Mouse (Mus musculus): ENCODE results near the gene Sparcl1. TPM values are rescaled to one million over a fixed set of nuclear protein-coding genes. Genes with fewer than 3 reads are reported as not detected.

Sparcl1 gene
- polyA plus RNA-seq, 1 experiment from 2014 or later = 18.2 TPM

- peaks cover 17% of the 10 kb centered on the region for H3K36me3 ChIP-seq (ENCODE audit: control insufficient read depth, insufficient read depth, low read length)
- no peak overlapping the region for H3K4me2 ChIP-seq
- no peak overlapping the region for H3K9ac ChIP-seq (ENCODE audit: low read depth, low read length)
- H3K9me3 ChIP-seq (replicated peaks; ENCODE audit: control insufficient read depth, low read length) = no peaks in the 10 kb centered on the region
- H3K27me3 ChIP-seq (ENCODE audit: control insufficient read depth, insufficient read depth, low read length) = no peaks in the 10 kb centered on the region
- ATAC-seq (replicated peaks; ENCODE audit: insufficient number of reproducible peaks, low FRiP score, low TSS enrichment) = no peak
- H3K4me1 ChIP-seq (ENCODE audit: control insufficient read depth, insufficient read depth, low read length) = no peaks in the 10 kb centered on the region
- no peak overlapping the region for H3K27ac ChIP-seq (ENCODE audit: low read depth, low read length)
- no peak overlapping the region for H3K4me3 ChIP-seq (ENCODE audit: low read depth, low read length)
- 90% methylated on average over 11 of the region's 11 CpGs for WGBS (ENCODE audit: insufficient replicate concordance)
Measured at GRCm38 (mm10) chr5:104062773-104063551, 50.6 kb downstream of the Sparcl1 start.

DNA sequence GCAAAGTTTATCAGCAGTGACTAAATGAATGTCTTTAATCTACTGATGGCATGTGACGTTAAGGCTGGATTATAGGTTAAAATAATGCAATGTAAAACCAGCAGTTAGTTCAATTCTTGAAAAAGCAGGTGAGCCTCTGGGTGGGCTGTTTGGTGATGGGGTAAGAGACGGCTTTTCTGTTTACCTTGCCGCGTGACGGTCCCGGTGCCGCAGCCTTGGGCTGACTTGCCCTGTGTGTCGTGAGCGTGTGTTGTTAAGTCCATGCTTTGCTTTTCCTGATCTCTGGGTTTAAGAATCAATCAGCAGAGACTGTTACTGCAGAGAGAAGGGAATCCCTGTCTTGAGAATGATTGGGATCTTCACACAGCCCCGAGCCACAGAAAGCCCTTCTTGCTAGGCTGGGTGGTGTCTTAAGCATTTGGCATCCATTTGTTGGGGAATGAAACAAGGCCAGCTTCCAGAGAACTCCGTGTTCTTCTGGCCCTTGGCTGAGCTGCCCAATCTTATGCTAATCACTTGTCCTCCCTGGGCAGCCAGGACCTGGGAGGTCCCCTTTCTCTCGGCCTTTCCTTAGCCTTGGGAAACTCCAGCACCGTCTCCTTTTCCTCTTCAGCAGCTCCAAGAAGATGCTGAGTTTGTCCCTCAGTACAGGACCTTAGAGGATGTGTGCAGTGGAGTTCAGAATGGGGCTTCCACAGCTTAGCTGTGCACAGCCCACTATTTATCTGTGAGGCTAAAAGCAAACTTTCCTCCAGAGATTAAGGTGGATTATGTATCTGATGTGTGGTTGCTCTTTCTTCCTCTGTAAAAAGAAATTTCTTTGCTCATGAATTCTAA, 51.4 kb downstream of the Sparcl1 start:
- Histone ChIP-seq H3K4me2 (no peak overlapping the region), H3K36me3 (ENCODE audit: control insufficient read depth, insufficient read depth, low read length) (peaks cover 17% of the 10 kb centered on the region), H3K4me1 (ENCODE audit: control insufficient read depth, insufficient read depth, low read length) (no peaks in the 10 kb centered on the region), H3K27ac (ENCODE audit: low read depth, low read length) (no peak overlapping the region), H3K4me3 (ENCODE audit: low read depth, low read length) (no peak overlapping the region), H3K27me3 (ENCODE audit: control insufficient read depth, insufficient read depth, low read length) (no peaks in the 10 kb centered on the region), H3K9ac (ENCODE audit: low read depth, low read length) (no peak overlapping the region), H3K9me3 (replicated peaks; ENCODE audit: control insufficient read depth, low read length) (no peaks in the 10 kb centered on the region)
- WGBS (ENCODE audit: insufficient replicate concordance) = 85% methylated on average over 13 of the region's 13 CpGs
- no peak for ATAC-seq (replicated peaks; ENCODE audit: insufficient number of reproducible peaks, low FRiP score, low TSS enrichment)

GRCm38 (mm10) chr5:104060429-104060828, 53.1 kb downstream of the Sparcl1 start:
- WGBS (ENCODE audit: insufficient replicate concordance) = 94% methylated on average over 5 of the region's 5 CpGs
- Histone ChIP-seq H3K9ac (ENCODE audit: low read depth, low read length) (no peak overlapping the region), H3K4me1 (ENCODE audit: control insufficient read depth, insufficient read depth, low read length) (no peaks in the 10 kb centered on the region), H3K27ac (ENCODE audit: low read depth, low read length) (no peak overlapping the region), H3K9me3 (replicated peaks; ENCODE audit: control insufficient read depth, low read length) (no peaks in the 10 kb centered on the region), H3K27me3 (ENCODE audit: control insufficient read depth, insufficient read depth, low read length) (no peaks in the 10 kb centered on the region), H3K4me3 (ENCODE audit: low read depth, low read length) (no peak overlapping the region), H3K36me3 (ENCODE audit: control insufficient read depth, insufficient read depth, low read length) (peaks cover 17% of the 10 kb centered on the region), H3K4me2 (no peak overlapping the region)
- ATAC-seq (replicated peaks; ENCODE audit: insufficient number of reproducible peaks, low FRiP score, low TSS enrichment) = no peak

- Histone ChIP-seq H3K36me3 (ENCODE audit: control insufficient read depth, insufficient read depth, low read length) (peaks cover 13% of the 10 kb centered on the region), H3K27me3 (ENCODE audit: control insufficient read depth, insufficient read depth, low read length) (no peaks in the 10 kb centered on the region), H3K4me1 (ENCODE audit: control insufficient read depth, insufficient read depth, low read length) (no peaks in the 10 kb centered on the region)
Measured at GRCm38 (mm10) chr5:104059628-104060027, 53.9 kb downstream of the Sparcl1 start.

DNA sequence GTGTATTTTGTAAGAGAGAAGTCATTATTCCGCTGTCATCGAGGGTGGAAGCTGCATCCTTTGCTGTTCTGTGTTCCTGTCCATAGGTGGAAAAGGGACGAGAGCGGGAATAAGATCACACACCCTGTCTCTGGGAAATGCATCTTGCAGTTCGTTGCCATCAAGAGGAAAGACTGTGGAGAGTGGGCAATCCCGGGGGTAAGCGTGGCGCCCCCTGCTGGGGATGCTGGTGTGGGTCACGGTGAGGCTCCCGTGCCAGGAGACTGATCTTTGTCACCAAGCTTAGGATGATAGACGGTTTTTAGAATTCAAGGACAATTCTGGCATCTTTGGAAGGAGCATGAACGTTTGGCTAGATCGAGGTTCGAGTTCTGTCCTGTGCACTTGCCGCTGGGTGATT, 55.5 kb downstream of the Sparcl1 start:
- 64% methylated on average over 15 of the region's 15 CpGs for WGBS (ENCODE audit: insufficient replicate concordance)
- H3K4me3 ChIP-seq (ENCODE audit: low read depth, low read length) = no peak overlapping the region
- no peak overlapping the region for H3K27ac ChIP-seq (ENCODE audit: low read depth, low read length)
- no peaks in the 10 kb centered on the region for H3K9me3 ChIP-seq (replicated peaks; ENCODE audit: control insufficient read depth, low read length)
- H3K27me3 ChIP-seq (ENCODE audit: control insufficient read depth, insufficient read depth, low read length) = no peaks in the 10 kb centered on the region
- H3K36me3 ChIP-seq (ENCODE audit: control insufficient read depth, insufficient read depth, low read length) = peaks cover 10% of the 10 kb centered on the region
- no peak overlapping the region for H3K4me2 ChIP-seq
- H3K4me1 ChIP-seq (ENCODE audit: control insufficient read depth, insufficient read depth, low read length) = no peaks in the 10 kb centered on the region
- ATAC-seq (replicated peaks; ENCODE audit: insufficient number of reproducible peaks, low FRiP score, low TSS enrichment) = no peak
- no peak overlapping the region for H3K9ac ChIP-seq (ENCODE audit: low read depth, low read length)

More at GRCm38 (mm10) chr5:104059628-104060027, 53.9 kb downstream of the Sparcl1 start:
- Histone ChIP-seq H3K4me3 (ENCODE audit: low read depth, low read length) (no peak overlapping the region), H3K9ac (ENCODE audit: low read depth, low read length) (no peak overlapping the region), H3K9me3 (replicated peaks; ENCODE audit: control insufficient read depth, low read length) (no peaks in the 10 kb centered on the region), H3K4me2 (no peak overlapping the region), H3K27ac (ENCODE audit: low read depth, low read length) (no peak overlapping the region)
- ATAC-seq (replicated peaks; ENCODE audit: insufficient number of reproducible peaks, low FRiP score, low TSS enrichment) = no peak
- 85% methylated on average over 9 of the region's 9 CpGs for WGBS (ENCODE audit: insufficient replicate concordance)

GRCm38 (mm10) chr5:104056295-104056694, 57.2 kb downstream of the Sparcl1 start:
- no peak overlapping the region for H3K4me2 ChIP-seq
- WGBS (ENCODE audit: insufficient replicate concordance) = 87% methylated on average over 7 of the region's 7 CpGs
- no peaks in the 10 kb centered on the region for H3K9me3 ChIP-seq (replicated peaks; ENCODE audit: control insufficient read depth, low read length)
- H3K4me3 ChIP-seq (ENCODE audit: low read depth, low read length) = no peak overlapping the region
- no peak overlapping the region for H3K9ac ChIP-seq (ENCODE audit: low read depth, low read length)
- no peak overlapping the region for H3K27ac ChIP-seq (ENCODE audit: low read depth, low read length)
- H3K27me3 ChIP-seq (ENCODE audit: control insufficient read depth, insufficient read depth, low read length) = no peaks in the 10 kb centered on the region
- peaks cover 12% of the 10 kb centered on the region for H3K36me3 ChIP-seq (ENCODE audit: control insufficient read depth, insufficient read depth, low read length)
- ATAC-seq (replicated peaks; ENCODE audit: insufficient number of reproducible peaks, low FRiP score, low TSS enrichment) = no peak
- no peaks in the 10 kb centered on the region for H3K4me1 ChIP-seq (ENCODE audit: control insufficient read depth, insufficient read depth, low read length)

GRCm38 (mm10) chr5:104055816-104056215, 57.7 kb downstream of the Sparcl1 start:
- H3K36me3 ChIP-seq (ENCODE audit: control insufficient read depth, insufficient read depth, low read length) = peaks cover 12% of the 10 kb centered on the region
- H3K4me2 ChIP-seq = no peak overlapping the region
- no peak overlapping the region for H3K4me3 ChIP-seq (ENCODE audit: low read depth, low read length)
- H3K4me1 ChIP-seq (ENCODE audit: control insufficient read depth, insufficient read depth, low read length) = no peaks in the 10 kb centered on the region
- no peak overlapping the region for H3K27ac ChIP-seq (ENCODE audit: low read depth, low read length)
- 82% methylated on average over 4 of the region's 4 CpGs for WGBS (ENCODE audit: insufficient replicate concordance)
- H3K9me3 ChIP-seq (replicated peaks; ENCODE audit: control insufficient read depth, low read length) = no peaks in the 10 kb centered on the region
- no peaks in the 10 kb centered on the region for H3K27me3 ChIP-seq (ENCODE audit: control insufficient read depth, insufficient read depth, low read length)
- no peak for ATAC-seq (replicated peaks; ENCODE audit: insufficient number of reproducible peaks, low FRiP score, low TSS enrichment)
- H3K9ac ChIP-seq (ENCODE audit: low read depth, low read length) = no peak overlapping the region

DNA sequence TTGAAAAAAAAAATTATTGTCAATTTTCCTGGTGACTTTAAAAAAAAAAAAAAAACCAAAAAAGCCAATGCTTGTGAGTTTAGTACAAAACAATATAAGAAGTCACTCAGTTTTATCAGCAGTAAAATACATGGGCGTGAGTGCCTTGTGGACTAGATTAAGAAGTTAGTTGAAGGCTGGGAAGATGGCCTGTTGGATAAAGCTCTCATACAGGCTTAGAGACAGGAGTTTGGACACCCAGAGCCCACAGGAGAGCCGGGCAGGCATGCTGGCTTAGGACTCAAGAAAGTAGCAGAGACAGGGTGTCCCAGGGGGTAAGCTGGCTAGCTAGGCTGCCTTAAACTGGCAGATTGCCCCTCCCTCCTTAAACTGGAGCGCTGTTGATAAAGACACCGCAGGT, 58.6 kb downstream of the Sparcl1 start:
- Histone ChIP-seq H3K4me3 (ENCODE audit: low read depth, low read length) (no peak overlapping the region), H3K4me1 (ENCODE audit: control insufficient read depth, insufficient read depth, low read length) (no peaks in the 10 kb centered on the region), H3K36me3 (ENCODE audit: control insufficient read depth, insufficient read depth, low read length) (peaks cover 8% of the 10 kb centered on the region), H3K9ac (ENCODE audit: low read depth, low read length) (no peak overlapping the region), H3K4me2 (no peak overlapping the region), H3K27ac (ENCODE audit: low read depth, low read length) (no peak overlapping the region), H3K27me3 (ENCODE audit: control insufficient read depth, insufficient read depth, low read length) (no peaks in the 10 kb centered on the region), H3K9me3 (replicated peaks; ENCODE audit: control insufficient read depth, low read length) (no peaks in the 10 kb centered on the region)
- 85% methylated on average over 4 of the region's 4 CpGs for WGBS (ENCODE audit: insufficient replicate concordance)
- no peak for ATAC-seq (replicated peaks; ENCODE audit: insufficient number of reproducible peaks, low FRiP score, low TSS enrichment)
